Mouse (Mus musculus): Measurements from ENCODE around the gene Sox1. TPM values are rescaled to one million over a fixed set of nuclear protein-coding genes. Genes with fewer than 3 reads are reported as not detected.
A peak's percentile ranks its signal among the peaks of the same experiment; 100 is the strongest.

The Sox1 gene
- 6.8 and 7.0 TPM in 2 replicates for polyA plus RNA-seq (2015; fragmentation: Nextera tagmentation; extraction: Ambion mirVana)

GRCm38 (mm10) chr8:12395071-12396031, at the start of gene Sox1:
Sox1 (plus strand) TSS chr8:12395295.
- under 1% methylated on average over 85 of the region's 89 CpGs for WGBS
- H3K4me1 ChIP-seq = peaks cover 72% of the 10 kb centered on the region
- peak within 1 kb of the TSS; percentile 97 for H3K27ac ChIP-seq (replicated peaks)
- ATAC-seq (replicated peaks) = peak; percentile 91
- no peaks in the 10 kb centered on the region for H3K36me3 ChIP-seq
- H3K27me3 ChIP-seq = peaks cover 20% of the 10 kb centered on the region
- peak within 1 kb of the TSS; percentile 81 for H3K9ac ChIP-seq (replicated peaks)
- peak within 1 kb of the TSS; percentile 68 for H3K4me2 ChIP-seq (replicated peaks)
- no peaks in the 10 kb centered on the region for H3K9me3 ChIP-seq
- peak within 1 kb of the TSS; percentile 73 for H3K4me3 ChIP-seq

- Histone ChIP-seq H3K27me3 (peaks cover 19% of the 10 kb centered on the region), H3K9ac (replicated peaks) (no peak overlapping the region), H3K9me3 (no peaks in the 10 kb centered on the region), H3K4me2 (replicated peaks) (no peak overlapping the region), H3K27ac (replicated peaks) (no peak overlapping the region), H3K36me3 (no peaks in the 10 kb centered on the region), H3K4me3 (no peak overlapping the region), H3K4me1 (peaks cover 15% of the 10 kb centered on the region)
- 73% methylated on average over 4 of the region's 4 CpGs for WGBS
- no peak for ATAC-seq (replicated peaks)
Measured at GRCm38 (mm10) chr8:12345881-12346280, 49.2 kb upstream of the Sox1 start.

GRCm38 (mm10) chr8:12346870-12347269, 48.2 kb upstream of the Sox1 start:
- no peaks in the 10 kb centered on the region for H3K9me3 ChIP-seq
- H3K4me1 ChIP-seq = peaks cover 15% of the 10 kb centered on the region
- peak overlapping the region; percentile 65 for H3K27ac ChIP-seq (replicated peaks)
- peaks cover 19% of the 10 kb centered on the region for H3K27me3 ChIP-seq
- H3K4me3 ChIP-seq = no peak overlapping the region
- 0 out of 2 replicates have a peak overlapping the region, but pooled peaks have one; percentile 8 for H3K4me2 ChIP-seq (replicated peaks)
- no peak overlapping the region; the same call in 1 of the 2 replicates for H3K9ac ChIP-seq (replicated peaks)
- no peaks in the 10 kb centered on the region for H3K36me3 ChIP-seq
- WGBS = 27% methylated on average over 11 of the region's 11 CpGs
- ATAC-seq (replicated peaks) = peak; percentile 41; the same call in 1 of the 2 replicates

- no peak for ATAC-seq (replicated peaks)
- WGBS = 74% methylated on average over 1 of the region's 1 CpGs
- Histone ChIP-seq H3K27me3 (peaks cover 14% of the 10 kb centered on the region; the same call in 1 of the 2 replicates), H3K4me3 (no peak overlapping the region), H3K9ac (replicated peaks) (no peak overlapping the region), H3K27ac (replicated peaks) (no peak overlapping the region), H3K4me2 (replicated peaks) (no peak overlapping the region), H3K36me3 (no peaks in the 10 kb centered on the region), H3K9me3 (no peaks in the 10 kb centered on the region), H3K4me1 (peaks cover 15% of the 10 kb centered on the region)
Measured at GRCm38 (mm10) chr8:12348306-12348705, 46.8 kb upstream of the Sox1 start.

- Histone ChIP-seq H3K9ac (replicated peaks) (no peak overlapping the region), H3K4me1 (peaks cover 15% of the 10 kb centered on the region), H3K4me2 (replicated peaks) (no peak overlapping the region), H3K4me3 (no peak overlapping the region), H3K36me3 (no peaks in the 10 kb centered on the region), H3K9me3 (no peaks in the 10 kb centered on the region), H3K27me3 (peaks cover 14% of the 10 kb centered on the region; the same call in 1 of the 2 replicates), H3K27ac (replicated peaks) (no peak overlapping the region)
- 49% methylated on average over 2 of the region's 2 CpGs for WGBS
- no peak for ATAC-seq (replicated peaks)
Measured at GRCm38 (mm10) chr8:12349591-12349990, 45.5 kb upstream of the Sox1 start.

- H3K36me3 ChIP-seq = no peaks in the 10 kb centered on the region
- H3K27ac ChIP-seq (replicated peaks) = no peak overlapping the region
- H3K4me1 ChIP-seq = peaks cover 13% of the 10 kb centered on the region
- no peak overlapping the region for H3K4me3 ChIP-seq
- H3K4me2 ChIP-seq (replicated peaks) = no peak overlapping the region
- no peak overlapping the region for H3K9ac ChIP-seq (replicated peaks)
- ATAC-seq (replicated peaks) = no peak
- H3K9me3 ChIP-seq = no peaks in the 10 kb centered on the region
- 0 out of 2 replicates have a peak, but pooled peaks cover 9% of the 10 kb centered on the region for H3K27me3 ChIP-seq
Measured at GRCm38 (mm10) chr8:12351121-12351520, 44.0 kb upstream of the Sox1 start.

- H3K9ac ChIP-seq (replicated peaks) = no peak overlapping the region
- H3K36me3 ChIP-seq = no peaks in the 10 kb centered on the region
- H3K4me2 ChIP-seq (replicated peaks) = no peak overlapping the region
- H3K27ac ChIP-seq (replicated peaks) = no peak overlapping the region
- H3K4me1 ChIP-seq = no peaks in the 10 kb centered on the region
- no peaks in the 10 kb centered on the region for H3K9me3 ChIP-seq
- ATAC-seq (replicated peaks) = no peak
- no peaks in the 10 kb centered on the region for H3K27me3 ChIP-seq
- no peak overlapping the region for H3K4me3 ChIP-seq
- 75% methylated on average over 10 of the region's 10 CpGs for WGBS
Measured at GRCm38 (mm10) chr8:12354406-12355025, 40.6 kb upstream of the Sox1 start.

GRCm38 (mm10) chr8:12368161-12368560, 26.9 kb upstream of the Sox1 start:
- H3K4me1 ChIP-seq = peaks cover 12% of the 10 kb centered on the region
- no peak overlapping the region for H3K4me3 ChIP-seq
- WGBS = 19% methylated on average over 7 of the region's 7 CpGs
- no peak overlapping the region for H3K4me2 ChIP-seq (replicated peaks)
- H3K9ac ChIP-seq (replicated peaks) = no peak overlapping the region
- 0 out of 2 replicates have a peak, but pooled peaks cover 4% of the 10 kb centered on the region for H3K27me3 ChIP-seq
- H3K36me3 ChIP-seq = no peaks in the 10 kb centered on the region
- ATAC-seq (replicated peaks) = no peak
- H3K9me3 ChIP-seq = no peaks in the 10 kb centered on the region
- H3K27ac ChIP-seq (replicated peaks) = no peak overlapping the region

GRCm38 (mm10) chr8:12368856-12369255, 26.2 kb upstream of the Sox1 start:
- H3K27ac ChIP-seq (replicated peaks) = no peak overlapping the region
- no peaks in the 10 kb centered on the region for H3K9me3 ChIP-seq
- H3K4me2 ChIP-seq (replicated peaks) = no peak overlapping the region
- no peaks in the 10 kb centered on the region for H3K36me3 ChIP-seq
- H3K27me3 ChIP-seq = 0 out of 2 replicates have a peak, but pooled peaks cover 4% of the 10 kb centered on the region
- no peak overlapping the region for H3K4me3 ChIP-seq
- peaks cover 12% of the 10 kb centered on the region for H3K4me1 ChIP-seq
- H3K9ac ChIP-seq (replicated peaks) = no peak overlapping the region
- 61% methylated on average over 6 of the region's 6 CpGs for WGBS
- ATAC-seq (replicated peaks) = no peak

GRCm38 (mm10) chr8:12381111-12381510, 14.0 kb upstream of the Sox1 start:
- no peak overlapping the region for H3K9ac ChIP-seq (replicated peaks)
- no peak overlapping the region for H3K27ac ChIP-seq (replicated peaks)
- WGBS = 82% methylated on average over 3 of the region's 3 CpGs
- peaks cover 35% of the 10 kb centered on the region for H3K4me1 ChIP-seq
- H3K36me3 ChIP-seq = no peaks in the 10 kb centered on the region
- no peaks in the 10 kb centered on the region for H3K9me3 ChIP-seq
- ATAC-seq (replicated peaks) = no peak
- H3K27me3 ChIP-seq = peaks cover 19% of the 10 kb centered on the region
- H3K4me2 ChIP-seq (replicated peaks) = no peak overlapping the region
- H3K4me3 ChIP-seq = no peak overlapping the region

- 5% methylated on average over 21 of the region's 21 CpGs for WGBS
- Histone ChIP-seq H3K4me1 (peaks cover 48% of the 10 kb centered on the region), H3K4me2 (replicated peaks) (peak overlapping the region; percentile 90; the same call in 1 of the 2 replicates), H3K27ac (replicated peaks) (peak overlapping the region; percentile 97), H3K4me3 (no peak overlapping the region), H3K27me3 (peaks cover 22% of the 10 kb centered on the region), H3K36me3 (no peaks in the 10 kb centered on the region), H3K9ac (replicated peaks) (peak overlapping the region; percentile 16; the same call in 1 of the 2 replicates), H3K9me3 (no peaks in the 10 kb centered on the region)
- ATAC-seq (replicated peaks) = no peak
Measured at GRCm38 (mm10) chr8:12382707-12383561, 12.2 kb upstream of the Sox1 start.
